Mouse (Mus musculus): ENCODE data around the gene Krt12. TPM values are rescaled to one million over a fixed set of nuclear protein-coding genes. Genes with fewer than 3 reads are reported as not detected.

The Krt12 gene
- polyA plus RNA-seq, 1 experiment = not detected

- no peak for DNase-seq
- 85% methylated on average over 8 of the region's 8 CpGs for WGBS
Measured at GRCm38 (mm10) chr11:99369853-99370451, 52.1 kb downstream of the Krt12 start.

GRCm38 (mm10) chr11:99369229-99369628 lies 52.8 kb downstream of the Krt12 start:
- H3K27ac ChIP-seq (ENCODE audit: insufficient read depth, low read depth, low read length) = no peak overlapping the region
- no peaks in the 10 kb centered on the region for H3K27me3 ChIP-seq (replicated peaks; ENCODE audit: control insufficient read depth, insufficient read depth, low read length)
- H3K4me3 ChIP-seq (ENCODE audit: insufficient read depth, low read depth, low read length) = no peak overlapping the region
- peak; percentile 53 for TF ChIP-seq CTCF (conservative IDR thresholded peaks at IDR 0.05; ENCODE audit: insufficient read depth, insufficient read length, low read depth, low read length)
- TF ChIP-seq POLR2A (IDR thresholded peaks at IDR 0.05; ENCODE audit: low read depth, low read length) = no peak
- peak; percentile 7 for DNase-seq
- H3K4me1 ChIP-seq (ENCODE audit: control insufficient read depth, insufficient read depth, low read length) = no peaks in the 10 kb centered on the region
- 13% methylated on average over 3 of the region's 3 CpGs for WGBS
- H3K36me3 ChIP-seq (ENCODE audit: control insufficient read depth, insufficient read depth, low read length) = no peaks in the 10 kb centered on the region

More at GRCm38 (mm10) chr11:99369853-99370451, 52.1 kb downstream of the Krt12 start:
- no peaks in the 10 kb centered on the region for H3K27me3 ChIP-seq (replicated peaks; ENCODE audit: control insufficient read depth, insufficient read depth, low read length)
- H3K4me1 ChIP-seq (ENCODE audit: control insufficient read depth, insufficient read depth, low read length) = no peaks in the 10 kb centered on the region
- no peaks in the 10 kb centered on the region for H3K36me3 ChIP-seq (ENCODE audit: control insufficient read depth, insufficient read depth, low read length)
- TF ChIP-seq CTCF (conservative IDR thresholded peaks at IDR 0.05; ENCODE audit: insufficient read depth, insufficient read length, low read depth, low read length) (no peak), POLR2A (IDR thresholded peaks at IDR 0.05; ENCODE audit: low read depth, low read length) (no peak)
- no peak overlapping the region for H3K27ac ChIP-seq (ENCODE audit: insufficient read depth, low read depth, low read length)
- no peak overlapping the region for H3K4me3 ChIP-seq (ENCODE audit: insufficient read depth, low read depth, low read length)

- H3K36me3 ChIP-seq (ENCODE audit: control insufficient read depth, insufficient read depth, low read length) = no peaks in the 10 kb centered on the region
- DNase-seq = peak; percentile 36
- H3K4me1 ChIP-seq (ENCODE audit: control insufficient read depth, insufficient read depth, low read length) = no peaks in the 10 kb centered on the region
- H3K27me3 ChIP-seq (replicated peaks; ENCODE audit: control insufficient read depth, insufficient read depth, low read length) = no peaks in the 10 kb centered on the region
- H3K27ac ChIP-seq (ENCODE audit: insufficient read depth, low read depth, low read length) = no peak overlapping the region
- no peak for TF ChIP-seq POLR2A (IDR thresholded peaks at IDR 0.05; ENCODE audit: low read depth, low read length)
- TF ChIP-seq CTCF (conservative IDR thresholded peaks at IDR 0.05; ENCODE audit: insufficient read depth, insufficient read length, low read depth, low read length) = peak; percentile 35
- 32% methylated on average over 10 of the region's 10 CpGs for WGBS
- no peak overlapping the region for H3K4me3 ChIP-seq (ENCODE audit: insufficient read depth, low read depth, low read length)
Measured at GRCm38 (mm10) chr11:99366791-99367190, 55.3 kb downstream of the Krt12 start.

Other genes with a start within 250 kb of the Krt12 start
- gene Smarce1, start 191.2 kb downstream of the Krt12 start, polyA plus RNA-seq (2012; rRNA removed) = 16.6 and 18.6 TPM in 2 replicates
- 0.42 and 0.47 TPM in 2 replicates for gene Krt222, start 178.2 kb downstream of the Krt12 start, polyA plus RNA-seq (2012; rRNA removed)
- not detected in 2 replicates for gene Krt24, start 137.0 kb downstream of the Krt12 start, polyA plus RNA-seq (2012; rRNA removed)
- 0.03 TPM in 1 of 2 replicates, not detected in the other for gene Krt25, start 99.3 kb downstream of the Krt12 start, polyA plus RNA-seq (2012; rRNA removed)
- gene Krt26, start 84.3 kb downstream of the Krt12 start, polyA plus RNA-seq (2012; rRNA removed) = not detected in 2 replicates
- not detected in 2 replicates for gene Krt27, start 71.2 kb downstream of the Krt12 start, polyA plus RNA-seq (2012; rRNA removed)
- gene Krt28, start 47.4 kb downstream of the Krt12 start, polyA plus RNA-seq (2012; rRNA removed) = 0.05 TPM in 1 of 2 replicates, not detected in the other
- 2.4 and 3.1 TPM in 2 replicates for gene Krt10, start 32.9 kb downstream of the Krt12 start, polyA plus RNA-seq (2012; rRNA removed)
- gene Krt20, start 15.9 kb upstream of the Krt12 start, polyA plus RNA-seq (2012; rRNA removed) = 0.13 and 0.23 TPM in 2 replicates
- gene Krt23, start 70.9 kb upstream of the Krt12 start, polyA plus RNA-seq (2012; rRNA removed) = 2.7 and 3.5 TPM in 2 replicates
- gene Krt39, start 99.1 kb upstream of the Krt12 start, polyA plus RNA-seq (2012; rRNA removed) = not detected in 2 replicates
- not detected in 2 replicates for gene Krt40, start 120.9 kb upstream of the Krt12 start, polyA plus RNA-seq (2012; rRNA removed)
- not detected in 2 replicates for gene Krtap3-3, start 128.6 kb upstream of the Krt12 start, polyA plus RNA-seq (2012; rRNA removed)
- gene Krtap3-2, start 134.6 kb upstream of the Krt12 start, polyA plus RNA-seq (2012; rRNA removed) = not detected in 2 replicates
- gene Gm11939, start 137.2 kb upstream of the Krt12 start, polyA plus RNA-seq (2012; rRNA removed) = not detected in 2 replicates
- gene Krtap3-1, start 144.4 kb upstream of the Krt12 start, polyA plus RNA-seq (2012; rRNA removed) = not detected in 2 replicates
- gene Krtap1-5, start 158.8 kb upstream of the Krt12 start, polyA plus RNA-seq (2012; rRNA removed) = not detected in 2 replicates
- gene Krtap1-4, start 161.4 kb upstream of the Krt12 start, polyA plus RNA-seq (2012; rRNA removed) = not detected in 2 replicates
- gene Krtap1-3, start 169.1 kb upstream of the Krt12 start, polyA plus RNA-seq (2012; rRNA removed) = not detected in 2 replicates
- not detected in 2 replicates for gene Krtap9-3, start 175.8 kb upstream of the Krt12 start, polyA plus RNA-seq (2012; rRNA removed)
- not detected in 2 replicates for gene Gm11938, start 181.0 kb upstream of the Krt12 start, polyA plus RNA-seq (2012; rRNA removed)
- not detected in 2 replicates for gene Gm11937, start 187.9 kb upstream of the Krt12 start, polyA plus RNA-seq (2012; rRNA removed)
- gene Krtap2-4, start 192.6 kb upstream of the Krt12 start, polyA plus RNA-seq (2012; rRNA removed) = not detected in 2 replicates
- not detected in 2 replicates for gene Gm11562, start 198.2 kb upstream of the Krt12 start, polyA plus RNA-seq (2012; rRNA removed)
- gene Krtap4-1, start 206.0 kb upstream of the Krt12 start, polyA plus RNA-seq (2012; rRNA removed) = not detected in 2 replicates
- not detected in 2 replicates for gene Krtap4-2, start 212.8 kb upstream of the Krt12 start, polyA plus RNA-seq (2012; rRNA removed)
- not detected in 2 replicates for gene Krtap4-7, start 221.8 kb upstream of the Krt12 start, polyA plus RNA-seq (2012; rRNA removed)
- gene Gm11555, start 228.0 kb upstream of the Krt12 start, polyA plus RNA-seq (2012; rRNA removed) = not detected in 2 replicates
- gene Gm11563, start 236.7 kb upstream of the Krt12 start, polyA plus RNA-seq (2012; rRNA removed) = not detected in 2 replicates
- gene Krtap4-6, start 243.7 kb upstream of the Krt12 start, polyA plus RNA-seq (2012; rRNA removed) = not detected in 2 replicates

Measured in kidney, adult 2 months (tissue).